ENCODE assay signal across 29 mouse cellular contexts in the genomic region with DNA sequence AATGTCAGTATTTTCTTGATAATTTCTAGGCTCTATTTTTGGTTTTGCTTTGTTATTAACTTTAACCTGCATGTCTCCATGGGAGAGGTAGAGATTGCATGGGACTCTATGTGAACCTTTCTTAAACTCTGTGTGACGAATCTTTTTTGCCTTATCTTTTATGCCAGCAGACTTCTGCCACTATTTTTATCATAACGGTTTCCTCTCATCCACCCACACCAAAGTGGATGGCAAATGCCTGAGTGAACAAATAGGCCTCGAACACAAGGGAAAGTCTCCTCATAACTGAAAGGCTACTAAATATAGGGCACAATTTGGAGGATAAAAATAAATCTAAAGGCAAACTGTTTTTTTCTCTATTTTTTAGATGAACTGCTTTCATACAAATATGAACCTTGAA.
A peak's percentile ranks its signal among the peaks of the same experiment; 100 is the strongest.
DNase-seq lines count a peak whose midpoint lies in the region; ATAC-seq and TF ChIP-seq lines count a peak whose summit lies in the region.
"Had no signal": no experiment of that assay in that cellular context is flagged by ENCODE, and none has a peak within 500 bp of the region (broad histone marks: within the 10 kb centered on the region; RNA-seq: fewer than 3 reads in every experiment).

No protein-coding gene starts in this region.

- no peak for DNase-seq in frontal cortex, postnatal 25 days (ENCODE audit: low spot score in 2 of 2)
- DNase-seq in right cerebral cortex, adult 2 months (ENCODE audit: low spot score in 2 of 2) = peak; percentile 22 to 23
- no peak for DNase-seq in right cerebral cortex, postnatal 4 days
- DNase-seq in left cerebral cortex, adult 2 months (ENCODE audit: extremely low spot score in 1 of 2, low spot score in 2 of 2) = no peak
- DNase-seq in right cerebral cortex, postnatal 36 days (ENCODE audit: low spot score in 2 of 2) = peak; percentile 2 to 29
- DNase-seq in thymus, adult 18-20 months = no peak
- no peak for DNase-seq in heart, adult 9 months (ENCODE audit: low spot score in 2 of 2)
- DNase-seq: adrenal gland, adult 8-10 months; cerebellum, adult 11-12 months; cerebellum, adult 9-11 months; forebrain, postnatal 0 days; gastrocnemius, adult 2 months; heart, postnatal 14 days; kidney, adult 8-10 months; liver, postnatal 0 days; lung, postnatal 36 days; thymus, postnatal 14 days had no signal

- no peak overlapping the region for H3K4me3 ChIP-seq in left cerebral cortex, adult 2 months
- H3K4me3 ChIP-seq: embryonic facial prominence, embryonic 10.5 days; embryonic facial prominence, embryonic 15.5 days; forebrain, embryonic 12.5 days; gastrocnemius, adult 2 months; intestine, embryonic 15.5 days; liver, embryonic 12.5 days; megakaryocyte, embryonic 14.5 days; midbrain, embryonic 12.5 days; myocyte; neural tube, embryonic 12.5 days had no signal

- intact Hi-C loops in left cerebral cortex, adult 2 months (cut with DNase I) = no loop called here

- peak; percentile 99 for ATAC-seq in frontal cortex, adult (ENCODE audit: low TSS enrichment)
- ATAC-seq: forebrain, postnatal 0 days; hindbrain, embryonic 16.5 days; intestine, embryonic 15.5 days; liver, embryonic 12.5 days; liver, postnatal 0 days had no signal

- H3K27ac ChIP-seq in left cerebral cortex, adult 2 months = peak overlapping the region; percentile 29; the same call in 1 of the 2 replicates
- H3K27ac ChIP-seq: embryonic facial prominence, embryonic 10.5 days; embryonic facial prominence, embryonic 15.5 days; forebrain, embryonic 12.5 days; gastrocnemius, adult 2 months; intestine, embryonic 15.5 days; kidney, postnatal 0 days; liver, embryonic 12.5 days; midbrain, embryonic 12.5 days; neural tube, embryonic 12.5 days had no signal

- TF ChIP-seq CTCF in left cerebral cortex, adult 2 months (IDR thresholded peaks at IDR 0.05) = no peak

Comparison
In these comparisons a context has a peak if more than half of its experiments do, and no peak if none do; other contexts are left out.
1. DNase-seq: peak in right cerebral cortex, adult 2 months (2 of 2) and right cerebral cortex, postnatal 36 days (2 of 2); none in frontal cortex, postnatal 25 days (0 of 2), right cerebral cortex, postnatal 4 days (single experiment), left cerebral cortex, adult 2 months (0 of 2), thymus, adult 18-20 months (0 of 2) and heart, adult 9 months (0 of 2).